Mouse (Mus musculus) brain, embryonic 14.5 days (tissue): ENCODE measurements around the gene Mid1.

ENCODE experiments used
- CTCF ChIP-seq: fragments of 200-500 bp; IDR thresholded peaks from 2 replicates; pipeline ENCODE4 v1.5.1; 2012; ENCODE audit warnings: inconsistent platforms, mild to moderate bottlenecking, moderate library complexity, borderline replicate concordance; ENCODE audit not compliant: insufficient read depth, insufficient read length; ENCODE audit errors: extremely low read depth
- POLR2A ChIP-seq: fragments of 200-500 bp; IDR thresholded peaks from 2 replicates; pipeline ENCODE4 v1.6.1; 2012; ENCODE audit warnings: mild to moderate bottlenecking, inconsistent platforms, borderline replicate concordance; ENCODE audit not compliant: poor library complexity, insufficient read depth, insufficient read length, severe bottlenecking; ENCODE audit errors: extremely low read depth

- TF ChIP-seq CTCF = no peak
- no peak for TF ChIP-seq POLR2A
Measured at GRCm38 (mm10) chrX:169813673-169814072, 128.7 kb downstream of the Mid1 start.
